Mouse (Mus musculus) neural tube, embryonic 12.5 days (tissue): Measurements from ENCODE around the gene Anxa6. TPM values are rescaled to one million over a fixed set of nuclear protein-coding genes. Genes with fewer than 3 reads are reported as not detected.
A peak's percentile ranks its signal among the peaks of the same experiment; 100 is the strongest.

Experiments
- ATAC-seq: fragments of 200-750 bp; cut with Nextera tagmentation; 2 replicates; pipeline ENCODE4 v1.8.0; 2017; ENCODE audit warnings: low read depth, mild to moderate bottlenecking, moderate TSS enrichment, moderate library complexity; ENCODE audit not compliant: low FRiP score
- H3K27ac ChIP-seq: fragments of 300-500 bp; sonication (generic); 2 replicates; pipeline ENCODE4 v1.5.1; 2016
- H3K27me3 ChIP-seq: fragments of 300-500 bp; sonication (generic); replicated peaks from 2 replicates; pipeline ENCODE4 v1.6.1; 2016; ENCODE audit warnings: mild to moderate bottlenecking
- H3K36me3 ChIP-seq: fragments of 300-500 bp; sonication (generic); 2 replicates; pipeline ENCODE4 v1.6.1; 2016; ENCODE audit warnings: mild to moderate bottlenecking
- H3K4me1 ChIP-seq: fragments of 300-500 bp; sonication (generic); 2 replicates; pipeline ENCODE4 v1.6.1; 2016
- H3K4me2 ChIP-seq: fragments of 300-500 bp; sonication (generic); replicated peaks from 2 replicates; pipeline ENCODE4 v1.6.1; 2016; ENCODE audit warnings: mild to moderate bottlenecking
- H3K4me3 ChIP-seq: fragments of 300-500 bp; sonication (generic); 2 replicates; pipeline ENCODE4 v1.5.1; 2016
- H3K9ac ChIP-seq: fragments of 300-500 bp; sonication (generic); 2 replicates; pipeline ENCODE4 v1.6.1; 2016; ENCODE audit warnings: mild to moderate bottlenecking
- H3K9me3 ChIP-seq: fragments of 300-500 bp; sonication (generic); 2 replicates; pipeline ENCODE4 v1.6.1; 2016; ENCODE audit warnings: mild to moderate bottlenecking
- WGBS: fragments of 180-500 bp; shearing (Covaris S2); methylation state at CpG from one replicate; pipeline ENCODE4 v1.1.7; 2016; 5-methylcytosine and 5-hydroxymethylcytosine counted together
- polyA plus RNA-seq: library from polyadenylated mRNA; unstranded; fragments of >200 nt; fragmentation: Nextera tagmentation; extraction: Ambion mirVana; gene quantifications from 2 replicates; pipeline ENCODE4 v1.2.1, GENCODE M21; 2016

Gene Anxa6
- polyA plus RNA-seq, 1 experiment from 2014 or later: 93.2 TPM

DNA sequence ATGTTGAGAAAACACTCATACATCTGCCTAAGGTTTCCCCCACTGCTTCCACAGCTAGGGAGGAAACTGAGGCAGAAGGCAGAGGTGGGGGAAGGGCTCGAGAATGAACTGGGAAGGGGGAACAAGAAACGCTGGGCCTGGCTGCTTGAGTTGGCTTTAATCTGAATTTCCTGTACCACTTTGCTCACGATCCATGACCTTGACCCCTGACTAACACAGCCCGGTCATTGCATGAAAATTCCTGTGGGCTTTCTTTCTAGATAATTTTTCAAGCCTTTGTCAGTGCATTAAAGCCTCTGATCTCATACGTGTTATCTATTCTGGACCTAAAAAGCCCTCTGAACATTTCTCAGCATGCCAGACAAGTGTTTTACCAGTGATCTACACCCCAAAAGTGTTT, 29.6 kb upstream of the Anxa6 start:
- Histone ChIP-seq H3K4me3 (no peak overlapping the region), H3K9me3 (no peaks in the 10 kb centered on the region), H3K36me3 (no peaks in the 10 kb centered on the region), H3K4me2 (no peak overlapping the region), H3K9ac (no peak overlapping the region), H3K27ac (no peak overlapping the region), H3K27me3 (no peaks in the 10 kb centered on the region), H3K4me1 (no peaks in the 10 kb centered on the region)
- WGBS: 59% methylated on average over 5 of the region's 5 CpGs
- ATAC-seq: no peak

DNA sequence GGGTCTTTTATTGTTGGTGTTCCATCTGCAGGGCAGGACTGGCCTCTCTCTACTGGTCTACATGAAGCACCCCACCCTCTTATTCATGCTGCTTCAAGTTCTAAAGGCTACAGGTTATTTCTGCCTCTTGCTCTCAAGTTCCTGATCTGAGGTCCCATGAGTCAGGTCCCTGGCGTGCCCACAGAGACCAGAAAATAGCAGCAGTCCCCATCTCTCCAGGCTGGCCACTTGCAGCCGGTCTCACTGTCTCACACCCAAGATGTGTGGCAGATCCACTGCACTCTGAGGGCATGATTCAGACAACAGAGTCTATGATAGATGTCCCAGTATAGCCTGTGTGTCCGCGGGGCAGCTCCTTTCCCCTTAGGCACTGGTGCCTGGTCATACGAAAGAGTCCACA, 27.6 kb upstream of the Anxa6 start:
- H3K4me2 ChIP-seq: no peak overlapping the region
- no peaks in the 10 kb centered on the region for H3K9me3 ChIP-seq
- H3K9ac ChIP-seq: no peak overlapping the region
- H3K4me3 ChIP-seq: no peak overlapping the region
- ATAC-seq: no peak
- no peaks in the 10 kb centered on the region for H3K36me3 ChIP-seq
- no peaks in the 10 kb centered on the region for H3K27me3 ChIP-seq
- H3K27ac ChIP-seq: no peak overlapping the region
- H3K4me1 ChIP-seq: no peaks in the 10 kb centered on the region
- WGBS: 94% methylated on average over 5 of the region's 5 CpGs

- Histone ChIP-seq H3K27me3 (no peaks in the 10 kb centered on the region), H3K9ac (no peak overlapping the region), H3K4me3 (no peak overlapping the region), H3K9me3 (no peaks in the 10 kb centered on the region), H3K27ac (no peak overlapping the region), H3K4me2 (no peak overlapping the region), H3K36me3 (no peaks in the 10 kb centered on the region), H3K4me1 (no peaks in the 10 kb centered on the region)
- ATAC-seq: no peak
- WGBS: 85% methylated on average over 3 of the region's 3 CpGs
Observed at GRCm38 (mm10) chr11:55057511-55057910, 24.3 kb upstream of the Anxa6 start.

GRCm38 (mm10) chr11:55050837-55051510, 17.7 kb upstream of the Anxa6 start:
- no peak for ATAC-seq
- Histone ChIP-seq H3K9ac (no peak overlapping the region), H3K9me3 (no peaks in the 10 kb centered on the region), H3K27me3 (no peaks in the 10 kb centered on the region), H3K36me3 (no peaks in the 10 kb centered on the region), H3K4me2 (no peak overlapping the region), H3K4me3 (no peak overlapping the region), H3K4me1 (no peaks in the 10 kb centered on the region), H3K27ac (no peak overlapping the region)
- WGBS: 84% methylated on average over 7 of the region's 7 CpGs

- ATAC-seq: no peak
- Histone ChIP-seq H3K4me1 (no peaks in the 10 kb centered on the region), H3K36me3 (no peaks in the 10 kb centered on the region), H3K27me3 (no peaks in the 10 kb centered on the region), H3K4me3 (no peak overlapping the region), H3K9me3 (peaks cover 3% of the 10 kb centered on the region; the same call in 1 of the 2 replicates), H3K4me2 (no peak overlapping the region), H3K9ac (no peak overlapping the region), H3K27ac (no peak overlapping the region)
- WGBS: 62% methylated on average over 5 of the region's 5 CpGs
Observed at GRCm38 (mm10) chr11:55046600-55046999, 13.4 kb upstream of the Anxa6 start.

DNA sequence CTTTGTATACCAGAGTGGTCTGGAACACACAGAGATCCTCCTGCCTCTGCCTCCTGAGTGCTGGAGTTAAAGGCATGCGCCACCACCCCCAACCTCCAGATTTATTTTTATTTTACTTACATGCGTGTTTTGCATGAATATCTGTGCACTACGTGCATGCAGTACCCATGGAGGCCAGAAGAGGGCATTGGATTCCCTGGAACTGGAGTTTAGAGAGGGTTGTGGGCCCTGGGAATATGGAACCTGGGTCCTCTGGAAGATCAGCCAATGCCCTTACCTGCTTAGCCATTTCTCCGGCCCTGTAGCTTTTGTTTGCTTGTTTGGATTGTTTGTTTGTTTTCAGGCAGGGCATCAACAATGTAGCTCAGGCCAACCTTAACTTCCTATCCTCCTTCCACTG, 8.1 kb upstream of the Anxa6 start:
- ATAC-seq: no peak
- WGBS: 81% methylated on average over 4 of the region's 4 CpGs
- no peaks in the 10 kb centered on the region for H3K36me3 ChIP-seq

DNA sequence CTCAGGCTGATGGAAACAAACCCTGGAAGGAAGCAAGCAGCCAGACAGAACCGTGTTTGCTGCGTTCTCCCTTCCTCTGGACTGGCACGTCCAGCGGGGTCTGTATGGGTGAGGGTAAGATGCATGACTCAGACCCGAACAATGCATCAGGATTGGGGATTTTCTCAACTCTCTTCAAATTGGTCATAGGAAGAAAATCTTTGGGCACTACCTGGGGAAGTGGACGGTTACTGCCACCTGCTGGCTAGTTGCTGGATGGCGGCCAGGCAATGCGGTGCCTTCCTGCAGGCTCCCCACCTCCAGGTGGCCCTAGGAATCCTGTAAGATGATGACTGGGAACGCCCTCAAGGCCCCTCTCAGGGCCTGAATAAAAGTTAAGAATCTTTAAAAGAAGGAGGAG, 6.3 kb upstream of the Anxa6 start:
- WGBS: 6% methylated on average over 9 of the region's 9 CpGs
- H3K4me3 ChIP-seq: no peak overlapping the region
- H3K27me3 ChIP-seq: no peaks in the 10 kb centered on the region
- H3K9me3 ChIP-seq: peaks cover 3% of the 10 kb centered on the region; the same call in 1 of the 2 replicates
- H3K4me1 ChIP-seq: no peaks in the 10 kb centered on the region
- H3K27ac ChIP-seq: no peak overlapping the region
- no peak overlapping the region for H3K4me2 ChIP-seq
- no peak overlapping the region for H3K9ac ChIP-seq
- no peaks in the 10 kb centered on the region for H3K36me3 ChIP-seq
- ATAC-seq: peak; percentile 48

More for the DNA sequence above, 8.1 kb upstream of the Anxa6 start:
- Histone ChIP-seq H3K27me3 (no peaks in the 10 kb centered on the region), H3K4me3 (no peak overlapping the region), H3K9me3 (peaks cover 3% of the 10 kb centered on the region; the same call in 1 of the 2 replicates), H3K9ac (no peak overlapping the region), H3K4me1 (no peaks in the 10 kb centered on the region), H3K27ac (no peak overlapping the region), H3K4me2 (no peak overlapping the region)

DNA sequence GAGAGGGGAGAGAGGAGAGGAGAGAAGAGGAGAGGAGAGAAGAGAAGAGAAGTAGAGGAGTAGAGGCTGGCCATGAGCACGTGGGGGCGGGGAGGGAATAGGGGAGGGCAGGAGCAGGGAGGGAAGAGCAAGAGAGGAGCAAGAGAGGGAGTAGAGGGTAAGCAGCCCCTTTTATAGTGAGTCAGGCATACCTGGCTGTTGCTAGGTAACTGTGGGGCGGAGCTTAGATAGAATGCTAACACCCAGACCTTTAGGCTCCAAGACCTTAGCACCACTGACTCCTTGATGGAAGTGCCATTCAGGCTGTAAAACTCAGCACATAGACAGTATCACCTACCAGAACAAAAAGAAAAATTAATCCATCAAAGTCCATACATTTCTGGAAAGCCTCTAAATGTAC, 3.4 kb upstream of the Anxa6 start:
- WGBS: 25% methylated on average over 3 of the region's 3 CpGs
- no peak for ATAC-seq
- Histone ChIP-seq H3K27ac (no peak overlapping the region), H3K4me2 (no peak overlapping the region), H3K9ac (no peak overlapping the region), H3K4me1 (peaks cover 18% of the 10 kb centered on the region), H3K27me3 (peaks cover 17% of the 10 kb centered on the region; the same call in 1 of the 2 replicates), H3K9me3 (no peaks in the 10 kb centered on the region), H3K4me3 (no peak overlapping the region), H3K36me3 (no peaks in the 10 kb centered on the region)

DNA sequence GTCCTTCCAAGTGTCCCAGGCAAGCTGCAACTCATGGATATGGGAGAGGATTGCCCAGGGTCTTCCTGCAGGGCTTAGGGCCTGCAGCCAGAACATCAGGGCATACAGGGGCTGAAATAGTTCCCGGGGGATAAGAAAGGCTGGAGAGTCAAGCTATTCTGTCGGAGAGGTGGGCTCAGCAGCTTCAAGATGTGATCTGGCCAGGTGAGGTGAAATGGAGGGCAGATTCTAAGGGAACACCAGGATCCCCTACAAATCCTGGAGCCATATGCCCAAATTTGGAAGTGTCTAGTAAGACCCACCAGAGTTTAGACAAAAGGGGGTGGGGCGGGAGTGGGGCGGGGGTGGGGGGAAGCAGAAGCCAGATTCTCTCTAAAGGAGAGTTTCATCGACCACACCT, 959 bp downstream of the Anxa6 start:
- Histone ChIP-seq H3K36me3 (no peaks in the 10 kb centered on the region), H3K9ac (no peak overlapping the region), H3K27ac (no peak overlapping the region), H3K9me3 (no peaks in the 10 kb centered on the region), H3K4me3 (peak overlapping the region; percentile 55), H3K4me2 (peak overlapping the region; percentile 93), H3K27me3 (peaks cover 19% of the 10 kb centered on the region; the same call in 1 of the 2 replicates), H3K4me1 (peaks cover 26% of the 10 kb centered on the region)
- no peak for ATAC-seq
- WGBS: 36% methylated on average over 5 of the region's 5 CpGs

DNA sequence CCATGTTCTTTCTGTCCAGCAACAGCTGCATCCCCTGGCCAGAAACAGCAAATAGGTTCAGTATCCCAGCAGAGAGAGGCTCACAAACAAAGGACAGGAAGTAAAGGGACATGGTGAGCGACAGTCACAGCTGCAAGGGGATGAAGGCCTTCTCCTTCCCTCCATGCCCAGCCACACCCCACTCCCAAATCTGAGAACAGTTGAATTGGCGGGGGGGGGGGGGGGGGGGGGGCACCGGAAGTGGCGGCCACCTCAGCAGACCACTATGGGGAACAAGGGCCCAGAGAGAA, 1.3 kb downstream of the Anxa6 start:
- ATAC-seq: no peak
- H3K9me3 ChIP-seq: no peaks in the 10 kb centered on the region
- H3K4me2 ChIP-seq: peak overlapping the region; percentile 93
- no peak overlapping the region for H3K27ac ChIP-seq
- no peaks in the 10 kb centered on the region for H3K36me3 ChIP-seq
- 0 out of 2 replicates have a peak overlapping the region, but pooled peaks have one; percentile 35 for H3K9ac ChIP-seq
- peak overlapping the region; percentile 55 for H3K4me3 ChIP-seq
- H3K27me3 ChIP-seq: peaks cover 19% of the 10 kb centered on the region; the same call in 1 of the 2 replicates
- peaks cover 26% of the 10 kb centered on the region for H3K4me1 ChIP-seq
- 38% methylated on average over 1 of the region's 4 CpGs for WGBS

DNA sequence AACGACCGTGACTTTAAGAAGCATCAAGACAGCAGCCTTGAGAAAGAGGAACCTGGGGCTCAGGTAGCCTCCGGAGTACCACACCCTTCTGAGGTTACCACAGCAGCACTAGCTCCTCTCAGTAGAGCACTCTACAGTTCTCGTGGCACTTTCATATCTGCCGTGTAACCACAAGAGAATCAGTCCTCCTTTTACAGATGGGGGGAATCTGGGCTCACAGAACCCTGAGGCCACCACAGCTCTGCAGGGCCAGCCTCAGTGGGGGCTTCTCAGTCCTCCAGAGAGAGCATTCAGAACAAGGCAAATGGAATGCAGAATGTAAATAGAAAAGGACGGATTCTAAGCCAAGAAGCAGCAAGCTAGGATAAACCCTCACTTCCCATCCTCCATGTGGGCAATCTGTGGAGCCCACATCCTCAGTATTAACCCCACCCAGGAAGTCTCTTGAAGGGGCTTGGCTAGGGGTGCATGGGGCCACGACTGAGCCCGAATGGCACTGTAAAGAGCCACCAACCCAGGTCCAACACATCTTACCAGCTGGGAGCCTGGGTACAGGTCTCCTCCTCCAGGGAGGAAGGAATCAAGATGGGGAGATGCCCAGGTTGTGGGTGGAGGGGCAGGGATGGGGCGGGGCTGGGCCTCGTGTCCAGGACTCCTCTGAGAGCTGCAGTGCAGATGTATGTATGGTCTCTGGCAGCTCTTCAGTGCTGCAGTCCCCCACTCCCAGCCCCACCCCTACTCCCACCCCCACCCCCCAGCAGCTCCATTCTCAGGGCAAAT, 1.8 kb downstream of the Anxa6 start:
- ATAC-seq: no peak
- peaks cover 26% of the 10 kb centered on the region for H3K4me1 ChIP-seq
- peak overlapping the region; percentile 93 for H3K4me2 ChIP-seq
- WGBS: 63% methylated on average over 10 of the region's 10 CpGs
- H3K27ac ChIP-seq: no peak overlapping the region
- peak overlapping the region; percentile 11; the same call in 1 of the 2 replicates for H3K4me3 ChIP-seq
- peak overlapping the region; percentile 35 for H3K9ac ChIP-seq
- no peaks in the 10 kb centered on the region for H3K36me3 ChIP-seq
- H3K27me3 ChIP-seq: peaks cover 19% of the 10 kb centered on the region; the same call in 1 of the 2 replicates
- no peaks in the 10 kb centered on the region for H3K9me3 ChIP-seq

- Histone ChIP-seq H3K27me3 (peaks cover 19% of the 10 kb centered on the region; the same call in 1 of the 2 replicates), H3K36me3 (no peaks in the 10 kb centered on the region), H3K4me2 (no peak overlapping the region), H3K9ac (no peak overlapping the region), H3K9me3 (no peaks in the 10 kb centered on the region), H3K4me3 (no peak overlapping the region), H3K27ac (no peak overlapping the region), H3K4me1 (peaks cover 38% of the 10 kb centered on the region)
- 66% methylated on average over 2 of the region's 2 CpGs for WGBS
- no peak for ATAC-seq
Observed at GRCm38 (mm10) chr11:55028509-55028908, 4.7 kb downstream of the Anxa6 start.
